Comparison of ENCODE assay signal across 28 mouse cellular contexts in the genomic region with DNA sequence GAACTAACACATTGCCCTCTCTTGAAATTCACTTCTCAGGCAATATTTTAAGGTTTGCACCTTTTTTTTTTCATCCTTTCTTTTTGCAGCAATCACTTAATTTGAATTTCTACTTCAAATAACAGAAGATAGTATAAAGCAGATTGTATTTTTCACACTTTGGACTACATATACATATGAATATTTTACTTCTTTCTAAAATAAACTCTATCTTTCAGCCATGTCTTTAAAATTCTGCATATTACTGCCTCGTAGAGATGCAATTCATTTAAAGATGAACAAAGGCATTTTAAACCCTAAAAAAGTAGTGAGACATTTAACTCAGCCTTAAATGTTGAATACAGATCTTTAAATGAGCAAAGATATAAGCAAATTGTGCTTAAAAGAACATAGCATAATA.
DNase-seq lines count a peak whose midpoint lies in the region; ATAC-seq and TF ChIP-seq lines count a peak whose summit lies in the region.
"Had no signal": no experiment of that assay in that cellular context is flagged by ENCODE, and none has a peak within 500 bp of the region (broad histone marks: within the 10 kb centered on the region; RNA-seq: fewer than 3 reads in every experiment).

No protein-coding gene starts in this region.

- DNase-seq in forebrain, postnatal 0 days: no peak
- peak; percentile 8 for DNase-seq in brain, adult 2 months (ENCODE audit: low read depth, low spot score)
- peak; percentile 38 for DNase-seq in brain, embryonic 14.5 days (ENCODE audit: low read depth)
- DNase-seq in right cerebral cortex, postnatal 4 days: no peak
- no peak for DNase-seq in frontal cortex, postnatal 10 days (ENCODE audit: low spot score in 2 of 2)
- DNase-seq: adrenal gland, adult 2 months; adrenal gland, postnatal 14 days; cerebellum, adult 11-12 months; cerebellum, adult 8-10 months; cerebellum, postnatal 10 days; cerebellum, postnatal 36 days; embryo, embryonic 11 days; gastrocnemius, postnatal 25 days; heart, adult 18-20 months; heart, postnatal 10 days; heart, postnatal 36 days; kidney, adult 11 months had no signal

- no peak overlapping the region for H3K4me2 ChIP-seq in forebrain, postnatal 0 days (ENCODE audit: low read depth)
- no peak overlapping the region for H3K4me2 ChIP-seq in forebrain, embryonic 13.5 days
- H3K4me2 ChIP-seq: embryonic facial prominence, embryonic 13.5 days; heart, embryonic 12.5 days; heart, embryonic 15.5 days; hindbrain, embryonic 13.5 days; intestine, embryonic 15.5 days had no signal

- no peak overlapping the region for H3K27ac ChIP-seq in forebrain, postnatal 0 days (ENCODE audit: low read depth, low read length)
- no peak overlapping the region for H3K27ac ChIP-seq in forebrain, embryonic 13.5 days
- H3K27ac ChIP-seq: embryonic facial prominence, embryonic 10.5 days; embryonic facial prominence, embryonic 13.5 days; heart, embryonic 15.5 days; hindbrain, embryonic 10.5 days; hindbrain, embryonic 13.5 days; intestine, embryonic 15.5 days had no signal

- H3K4me1 ChIP-seq in forebrain, postnatal 0 days (ENCODE audit: insufficient read depth): no peaks in the 10 kb centered on the region
- no peaks in the 10 kb centered on the region for H3K4me1 ChIP-seq in forebrain, embryonic 13.5 days
- H3K4me1 ChIP-seq: embryonic facial prominence, embryonic 10.5 days; embryonic facial prominence, embryonic 13.5 days; heart, embryonic 12.5 days; heart, embryonic 15.5 days; hindbrain, embryonic 10.5 days; hindbrain, embryonic 13.5 days; intestine, embryonic 15.5 days had no signal

- H3K27me3 ChIP-seq in forebrain, postnatal 0 days (ENCODE audit: insufficient read depth, low read length): no peaks in the 10 kb centered on the region
- H3K27me3 ChIP-seq in forebrain, embryonic 13.5 days: no peaks in the 10 kb centered on the region
- H3K27me3 ChIP-seq: embryonic facial prominence, embryonic 13.5 days; heart, embryonic 12.5 days; heart, embryonic 15.5 days; hindbrain, embryonic 13.5 days; intestine, embryonic 15.5 days had no signal

- WGBS in forebrain, postnatal 0 days: 49% methylated on average over 1 of the region's 1 CpGs
- 65% methylated on average over 1 of the region's 1 CpGs for WGBS in forebrain, embryonic 13.5 days

- no peaks in the 10 kb centered on the region for H3K36me3 ChIP-seq in forebrain, postnatal 0 days (ENCODE audit: insufficient read depth)
- no peaks in the 10 kb centered on the region for H3K36me3 ChIP-seq in forebrain, embryonic 13.5 days (ENCODE audit: poor library complexity, severe bottlenecking)
- H3K36me3 ChIP-seq: embryonic facial prominence, embryonic 10.5 days; embryonic facial prominence, embryonic 13.5 days; heart, embryonic 12.5 days; heart, embryonic 15.5 days; hindbrain, embryonic 10.5 days; hindbrain, embryonic 13.5 days; intestine, embryonic 15.5 days had no signal

- H3K4me3 ChIP-seq in forebrain, postnatal 0 days (ENCODE audit: low read depth, low read length): no peak overlapping the region
- H3K4me3 ChIP-seq in forebrain, embryonic 13.5 days: no peak overlapping the region
- H3K4me3 ChIP-seq: embryonic facial prominence, embryonic 10.5 days; embryonic facial prominence, embryonic 13.5 days; erythroblast, embryonic 14.5 days; heart, embryonic 12.5 days; heart, embryonic 15.5 days; hindbrain, embryonic 10.5 days; hindbrain, embryonic 13.5 days; intestine, embryonic 15.5 days had no signal

- no peaks in the 10 kb centered on the region for H3K9me3 ChIP-seq in forebrain, postnatal 0 days (ENCODE audit: low read length)
- no peaks in the 10 kb centered on the region for H3K9me3 ChIP-seq in forebrain, embryonic 13.5 days (replicated peaks)
- H3K9me3 ChIP-seq: embryonic facial prominence, embryonic 10.5 days; embryonic facial prominence, embryonic 13.5 days; heart, embryonic 12.5 days; heart, embryonic 15.5 days; hindbrain, embryonic 10.5 days; hindbrain, embryonic 13.5 days; intestine, embryonic 15.5 days had no signal

- no peak for TF ChIP-seq POLR2A in brain, embryonic 14.5 days (IDR thresholded peaks at IDR 0.05; ENCODE audit: borderline replicate concordance, extremely low read depth, insufficient read depth, insufficient read length, poor library complexity, severe bottlenecking)

- no peak overlapping the region for H3K9ac ChIP-seq in forebrain, postnatal 0 days
- no peak overlapping the region for H3K9ac ChIP-seq in forebrain, embryonic 13.5 days
- H3K9ac ChIP-seq: embryonic facial prominence, embryonic 13.5 days; heart, embryonic 12.5 days; heart, embryonic 15.5 days; hindbrain, embryonic 13.5 days; intestine, embryonic 15.5 days had no signal

- peak; percentile 48; the same call in 1 of the 2 replicates for ATAC-seq in forebrain, postnatal 0 days
- ATAC-seq in forebrain, embryonic 13.5 days: no peak
- ATAC-seq: CD4-positive, CD25-positive, alpha-beta regulatory T cell, adult 4 months; hindbrain, embryonic 16.5 days; intestine, embryonic 15.5 days had no signal

- TF ChIP-seq CTCF in forebrain, postnatal 0 days (IDR thresholded peaks at IDR 0.05; ENCODE audit: low read depth): no peak
- no peak for TF ChIP-seq CTCF in brain, embryonic 14.5 days (IDR thresholded peaks at IDR 0.05; ENCODE audit: borderline replicate concordance, extremely low read depth, insufficient read depth, insufficient read length)

Comparison
In these comparisons a context has a peak if more than half of its experiments do, and no peak if none do; other contexts are left out.
1. DNase-seq: peak in brain, adult 2 months (single experiment) and brain, embryonic 14.5 days (single experiment); none in forebrain, postnatal 0 days (single experiment), right cerebral cortex, postnatal 4 days (single experiment) and frontal cortex, postnatal 10 days (0 of 2).